Mouse (Mus musculus) gastrocnemius, postnatal 36 days (tissue): ENCODE data around the gene Ptpn6. TPM values are rescaled to one million over a fixed set of nuclear protein-coding genes. Genes with fewer than 3 reads are reported as not detected.

ENCODE experiments used
- DNase-seq, 2 experiments: peaks; one replicate each; pipeline ENCODE4 v3.0.0; 2022
- intact Hi-C: fragments of 180-260 bp; cut with DNase I; formaldehyde crosslinking; loops from one replicate; pipeline ENCODE4 v1.15.1; 2025
- total RNA-seq, 2 experiments: library from RNA; stranded (reverse); gene quantifications; 2 replicates each; pipeline ENCODE4 v1.2.3; 2021

The Ptpn6 gene
- total RNA-seq, 2 experiments from 2014 or later = 0.64 to 2.5 TPM

DNA sequence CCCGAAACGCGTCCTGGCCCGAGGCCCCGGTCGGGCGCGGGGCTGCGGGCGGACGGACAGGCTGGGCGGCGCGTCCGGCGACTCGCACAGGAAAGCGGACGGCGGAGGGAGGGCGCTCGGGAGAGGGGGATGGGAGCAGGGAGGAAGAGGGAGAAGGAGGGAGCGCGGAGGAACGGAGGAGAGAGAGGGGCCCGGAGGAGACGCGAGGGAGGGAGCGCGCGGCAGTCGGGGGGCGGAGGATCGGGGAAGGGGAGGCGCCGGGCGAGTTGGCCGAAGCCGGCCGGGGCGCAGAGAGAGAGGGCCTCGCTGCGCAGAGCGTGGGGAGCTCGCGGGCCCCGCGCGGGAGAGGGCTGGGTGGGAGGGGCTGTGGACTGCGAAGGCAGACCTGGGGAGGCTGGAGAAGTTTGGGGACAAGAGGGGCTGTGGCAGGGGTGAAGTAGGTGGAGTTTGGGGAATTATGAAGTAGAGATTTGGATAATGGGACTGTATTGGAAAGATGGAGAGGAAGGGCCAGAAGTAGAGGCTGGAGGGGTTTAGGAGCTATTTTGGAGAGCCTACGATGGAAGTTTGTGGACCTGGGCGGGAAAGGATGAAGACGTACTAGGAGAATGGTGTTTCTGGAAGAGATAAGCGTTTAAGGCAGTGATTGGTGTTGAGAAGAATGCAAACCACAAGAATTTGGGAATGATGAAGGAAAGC, 18.3 kb upstream of the Ptpn6 start:
- peak; percentile 74 to 81 for DNase-seq
- intact Hi-C loops = loop anchor here (5.0 kb wide), 3 partner anchors 44 to 184 kb away; partner anchors contain the start of genes C1rb, Emg1, Lpcat3 and Phb2

- peak; percentile 60 to 64 for DNase-seq
- intact Hi-C loops = loop anchor here (5.0 kb wide), 3 partner anchors 44 to 184 kb away; partner anchors contain the start of genes C1rb, Emg1, Lpcat3 and Phb2
These were observed 17.5 kb upstream of the Ptpn6 start, which contains the start of the genes Gm45234 and Atn1 for GRCm38 (mm10) chr6:124755831-124756595. TSS of gene Gm45234 (minus strand) at chr6:124756021. TSS of gene Atn1 (minus strand) at chr6:124756524.

GRCm38 (mm10) chr6:124755306-124755705, 16.8 kb upstream of the Ptpn6 start:
- no peak for DNase-seq
- intact Hi-C loops = loop anchor here (5.0 kb wide), 3 partner anchors 43 to 183 kb away; partner anchors contain the start of genes C1rb, Emg1, Lpcat3 and Phb2

DNA sequence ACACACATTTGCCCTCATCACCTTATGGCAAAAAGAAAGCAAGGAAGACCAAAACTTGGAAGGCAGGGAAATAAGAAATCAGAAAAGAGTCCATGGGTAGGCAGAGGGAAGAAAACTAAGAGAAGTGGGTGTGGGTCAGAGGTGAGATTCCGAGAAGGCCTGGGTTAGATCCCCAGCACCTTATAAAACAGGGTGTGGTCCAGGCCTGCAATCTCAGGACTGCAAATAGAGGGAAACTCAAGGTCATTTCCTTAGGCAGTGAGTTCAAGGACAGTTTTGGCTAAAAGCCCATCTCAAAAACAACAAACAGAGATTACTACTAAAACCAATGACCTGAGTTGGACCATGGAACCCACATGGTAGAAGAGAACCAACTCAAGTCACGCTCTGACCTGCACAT, 15.3 kb upstream of the Ptpn6 start:
- DNase-seq = no peak
- intact Hi-C loops = no loop called here

- no peak for DNase-seq
- intact Hi-C loops = no loop called here
These were observed 11.9 kb upstream of the Ptpn6 start for GRCm38 (mm10) chr6:124750405-124750804.

- DNase-seq = no peak
- intact Hi-C loops = no loop called here
These were observed 8.4 kb upstream of the Ptpn6 start for GRCm38 (mm10) chr6:124746654-124747632.

DNA sequence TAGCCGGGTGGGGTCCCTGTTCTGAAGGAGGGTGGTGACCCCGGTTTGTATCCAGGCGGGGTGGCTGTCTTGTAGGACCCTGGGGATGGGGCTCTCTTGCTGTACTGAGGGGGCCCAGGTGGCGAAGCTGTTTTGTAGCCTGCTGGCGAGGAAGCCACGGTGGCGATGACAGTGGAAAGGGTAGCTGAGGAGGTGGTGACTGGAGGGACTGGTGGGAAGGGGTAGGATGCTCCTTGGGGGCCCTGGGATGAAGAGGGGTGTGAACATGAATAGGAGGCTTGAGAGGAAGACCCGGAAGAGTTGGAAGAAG, 7.7 kb upstream of the Ptpn6 start:
- intact Hi-C loops = no loop called here
- DNase-seq = no peak

GRCm38 (mm10) chr6:124745490-124746295, 7.2 kb upstream of the Ptpn6 start:
- intact Hi-C loops = no loop called here
- peak; percentile 86 to 88 for DNase-seq

- intact Hi-C loops = no loop called here
- DNase-seq = no peak
These were observed 6.3 kb upstream of the Ptpn6 start for GRCm38 (mm10) chr6:124744755-124745321.

DNA sequence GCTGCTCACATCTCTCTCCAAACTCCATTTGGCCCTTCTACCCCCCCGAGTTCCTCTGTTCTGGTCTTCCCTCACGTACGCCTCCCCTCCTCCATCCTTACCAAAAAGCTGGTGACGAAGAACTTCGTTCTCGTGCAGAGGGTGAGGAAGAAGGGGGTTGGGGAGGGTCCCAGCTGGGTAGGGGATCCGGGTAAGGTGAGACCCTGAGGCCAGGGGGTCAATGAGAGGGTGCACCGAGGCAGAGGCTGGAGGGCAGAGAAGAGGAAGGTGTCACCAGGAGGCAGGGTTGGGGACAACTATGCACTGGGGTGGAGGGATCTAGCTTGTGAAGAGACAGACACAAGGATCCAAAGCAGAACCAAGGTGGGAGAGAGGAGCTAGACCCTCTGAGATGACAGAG, 5.1 kb upstream of the Ptpn6 start:
- intact Hi-C loops = no loop called here

GRCm38 (mm10) chr6:124742839-124743514, 4.5 kb upstream of the Ptpn6 start:
- no peak for DNase-seq
- intact Hi-C loops = no loop called here

More for the DNA sequence above, 5.1 kb upstream of the Ptpn6 start:
- no peak for DNase-seq

GRCm38 (mm10) chr6:124741842-124742241, 3.3 kb upstream of the Ptpn6 start:
- no peak for DNase-seq
- intact Hi-C loops = loop anchor here (2.0 kb wide), 1 partner anchor 79 kb away; the partner anchor contains the start of gene Lpcat3

- intact Hi-C loops = loop anchor here (2.0 kb wide), 1 partner anchor 78 kb away; the partner anchor contains the start of gene Lpcat3
- peak; percentile 77 to 83 for DNase-seq
These were observed 2.6 kb upstream of the Ptpn6 start, which contains the start of gene Grcc10 for GRCm38 (mm10) chr6:124740888-124741761. TSS of gene Grcc10 (minus strand) at chr6:124741374.

GRCm38 (mm10) chr6:124740211-124740887, 1.8 kb upstream of the Ptpn6 start:
- intact Hi-C loops = loop anchor here (2.0 kb wide), 1 partner anchor 78 kb away; the partner anchor contains the start of gene Lpcat3

DNA sequence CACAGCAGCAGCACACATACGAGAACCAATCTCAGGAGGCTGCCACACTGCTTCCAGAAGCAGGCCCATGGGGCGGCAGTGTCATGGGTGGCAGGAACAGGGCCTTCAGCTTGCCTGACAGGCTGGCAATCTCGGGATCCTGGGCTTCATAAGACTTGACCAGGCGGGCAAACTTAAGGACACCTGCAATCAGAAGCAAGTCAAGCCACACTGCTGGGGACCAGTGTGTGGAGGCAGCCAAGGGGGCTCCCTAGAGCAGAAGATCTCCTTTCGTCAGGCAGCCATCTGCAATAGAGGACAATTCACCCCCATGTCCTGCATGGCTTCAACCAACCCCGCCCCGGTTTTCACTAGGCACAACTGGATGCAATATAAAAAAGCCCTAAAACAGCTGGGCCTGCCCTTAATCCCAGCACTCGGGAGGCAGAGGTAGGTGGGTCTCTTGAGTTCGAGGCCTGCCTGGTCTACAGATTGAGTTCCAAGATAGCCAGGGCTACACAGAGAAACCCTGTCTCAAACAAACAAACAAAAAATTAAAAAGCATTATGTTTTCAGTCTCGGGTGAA, 800 bp upstream of the Ptpn6 start:
- DNase-seq = no peak
- intact Hi-C loops = loop anchor here (5.0 kb wide), 2 partner anchors 97 to 172 kb away; no protein-coding TSS in a partner anchor

More at GRCm38 (mm10) chr6:124740211-124740887, 1.8 kb upstream of the Ptpn6 start:
- no peak for DNase-seq

DNA sequence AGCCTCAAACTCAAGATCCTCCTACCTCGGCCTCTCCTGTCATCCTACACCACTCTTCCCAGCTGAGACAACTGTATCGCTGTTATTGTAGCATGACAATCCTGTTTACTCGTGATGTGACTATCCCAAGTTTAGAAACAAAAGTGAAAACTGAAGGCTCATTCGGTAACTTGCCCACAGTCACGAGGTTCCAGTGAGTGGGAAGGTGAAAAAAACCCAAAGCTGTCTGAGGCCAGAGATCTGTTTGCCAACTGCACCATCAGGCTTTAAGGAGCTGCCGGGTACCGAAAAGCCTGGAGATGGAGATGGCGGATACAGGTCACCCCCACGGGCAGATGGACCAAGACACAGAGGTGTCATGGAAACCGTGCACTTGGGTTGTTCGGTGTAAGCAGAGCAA, 1.5 kb downstream of the Ptpn6 start:
- intact Hi-C loops = loop anchor here (2.0 to 5.0 kb wide), 3 partner anchors 18 to 170 kb away; no protein-coding TSS in a partner anchor

More for the DNA sequence above, 1.5 kb downstream of the Ptpn6 start:
- DNase-seq = no peak
